Mouse (Mus musculus): ENCODE measurements around the gene Dgki. TPM values are rescaled to one million over a fixed set of nuclear protein-coding genes. Genes with fewer than 3 reads are reported as not detected.

Gene Dgki
- total and polyA plus RNA-seq, 3 experiments, result not detected

DNA sequence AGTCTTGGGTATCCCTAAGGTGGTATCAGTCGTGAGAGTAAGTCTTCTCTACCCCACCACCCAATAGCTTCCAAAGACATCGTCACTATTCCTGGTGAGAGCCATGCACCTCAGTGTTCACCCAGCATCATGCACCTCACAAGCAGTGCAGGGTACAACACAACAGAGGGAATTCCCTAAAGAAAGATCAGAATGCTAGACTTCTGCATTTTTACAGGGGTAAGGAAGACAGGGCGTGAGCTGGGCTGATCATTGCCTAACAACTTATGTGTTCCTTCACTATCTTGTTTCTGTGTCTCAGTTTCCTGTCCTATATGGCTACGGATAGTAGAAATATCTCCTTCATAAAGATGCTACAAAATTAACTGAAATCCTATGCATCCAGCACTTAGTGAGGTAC, 13.8 kb downstream of the Dgki start:
- no peak for TF ChIP-seq HCFC1 (IDR thresholded peaks at IDR 0.05; ENCODE audit: low read depth, low read length)
- no peak for TF ChIP-seq UBTF (IDR thresholded peaks at IDR 0.05; ENCODE audit: borderline replicate concordance, insufficient read depth, low read depth, low read length)
- TF ChIP-seq MYB (IDR thresholded peaks at IDR 0.05; ENCODE audit: low read depth, low read length), result no peak
- no peak for TF ChIP-seq RCOR1 (IDR thresholded peaks at IDR 0.05; ENCODE audit: low read depth, low read length)
- no peak for TF ChIP-seq JUND (IDR thresholded peaks at IDR 0.05; ENCODE audit: low read depth, low read length)
- no peak for TF ChIP-seq TBP (IDR thresholded peaks at IDR 0.05; ENCODE audit: low read depth, low read length)
- no peak for TF ChIP-seq ZMIZ1 (IDR thresholded peaks at IDR 0.05; ENCODE audit: low read depth, low read length)
- TF ChIP-seq POLR2A (IDR thresholded peaks at IDR 0.05; ENCODE audit: control insufficient read depth in 1 of 2, insufficient read depth in 1 of 2, low read depth in 1 of 2, low read length in 2 of 2, poor library complexity in 1 of 2), result no peak
- no peak for TF ChIP-seq USF1 (IDR thresholded peaks at IDR 0.05; ENCODE audit: low read depth, low read length)
- TF ChIP-seq USF2 (IDR thresholded peaks at IDR 0.05; ENCODE audit: borderline replicate concordance in 1 of 2, insufficient read depth in 1 of 2, low read depth in 1 of 2, low read length in 2 of 2), result no peak
- TF ChIP-seq BHLHE40 (IDR thresholded peaks at IDR 0.05; ENCODE audit: borderline replicate concordance, low read depth, low read length), result no peak
- TF ChIP-seq MYC (IDR thresholded peaks at IDR 0.05; ENCODE audit: low read depth, low read length), result no peak
- TF ChIP-seq TAL1 (IDR thresholded peaks at IDR 0.05; ENCODE audit: low read length), result no peak
- no peak for TF ChIP-seq MAFK (IDR thresholded peaks at IDR 0.05; ENCODE audit: borderline replicate concordance, low read depth, low read length)
- no peak for TF ChIP-seq CTCF (IDR thresholded peaks at IDR 0.05 in 2 of 3, conservative IDR thresholded peaks at IDR 0.05 in 1 of 3; ENCODE audit: control insufficient read depth in 1 of 3, insufficient read depth in 1 of 3, low read depth in 2 of 3, low read length in 3 of 3, poor library complexity in 1 of 3, severe bottlenecking in 1 of 3)
- TF ChIP-seq MAZ (IDR thresholded peaks at IDR 0.05; ENCODE audit: low read depth, low read length), result no peak
- H3K9ac ChIP-seq (ENCODE audit: control insufficient read depth, low read depth, low read length, poor library complexity, severe bottlenecking), result no peak overlapping the region
- H3K9me3 ChIP-seq (replicated peaks; ENCODE audit: insufficient read depth, low read length), result no peaks in the 10 kb centered on the region
- no peak for DNase-seq (ENCODE audit: low read depth, low spot score)
- no peak overlapping the region for H3K4me3 ChIP-seq (ENCODE audit: control insufficient read depth in 1 of 2, insufficient read depth in 1 of 2, low read depth in 2 of 2, low read length in 2 of 2)
- no peaks in the 10 kb centered on the region for H3K36me3 ChIP-seq (ENCODE audit: control insufficient read depth in 1 of 2, insufficient read depth in 2 of 2, low read length in 2 of 2)
- no peaks in the 10 kb centered on the region for H3K79me2 ChIP-seq (ENCODE audit: control insufficient read depth, insufficient read depth, low read length, poor library complexity)
- no peaks in the 10 kb centered on the region for H3K27me3 ChIP-seq (ENCODE audit: control insufficient read depth in 1 of 2, insufficient read depth in 2 of 2, low read length in 2 of 2)
- H3K27ac ChIP-seq (ENCODE audit: control insufficient read depth, low read depth, low read length), result no peak overlapping the region
- no peaks in the 10 kb centered on the region for H3K4me1 ChIP-seq (ENCODE audit: control insufficient read depth in 1 of 2, insufficient read depth in 2 of 2, low read length in 2 of 2)

DNA sequence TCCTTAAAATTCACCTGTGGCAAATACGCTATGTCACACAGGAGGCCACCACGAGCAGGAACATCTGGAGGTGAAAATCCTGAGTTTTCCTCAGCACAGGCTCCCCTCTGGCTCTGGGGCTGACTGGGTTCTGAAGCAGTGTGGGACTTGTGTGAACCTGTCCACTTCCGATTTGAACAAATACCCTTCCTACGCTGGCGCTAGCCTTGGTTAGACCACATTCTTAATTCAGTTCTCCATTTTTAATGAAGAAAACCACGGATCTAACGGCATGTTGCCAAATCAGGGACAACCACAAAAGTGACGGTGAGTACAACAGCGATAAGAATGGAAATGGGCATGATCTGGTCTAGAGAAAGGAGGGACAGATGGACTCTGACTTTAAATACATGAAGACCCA, 15.1 kb downstream of the Dgki start:
- no peak for TF ChIP-seq CHD2 (IDR thresholded peaks at IDR 0.05; ENCODE audit: low read length)
- no peak for TF ChIP-seq ZC3H11A (IDR thresholded peaks at IDR 0.05; ENCODE audit: low read depth, low read length)
- TF ChIP-seq TCF12 (IDR thresholded peaks at IDR 0.05; ENCODE audit: low read depth, low read length), result no peak
- TF ChIP-seq MAZ (IDR thresholded peaks at IDR 0.05; ENCODE audit: low read depth, low read length), result no peak
- no peak for TF ChIP-seq EP300 (IDR thresholded peaks at IDR 0.05; ENCODE audit: low read depth in 1 of 2, low read length in 2 of 2)
- no peak for TF ChIP-seq GATA1 (IDR thresholded peaks at IDR 0.05; ENCODE audit: low read depth, low read length)
- TF ChIP-seq MYB (IDR thresholded peaks at IDR 0.05; ENCODE audit: low read depth, low read length), result no peak
- TF ChIP-seq POLR2AphosphoS5 (IDR thresholded peaks at IDR 0.05; ENCODE audit: borderline replicate concordance, low read depth, low read length), result no peak
- TF ChIP-seq MYC (IDR thresholded peaks at IDR 0.05; ENCODE audit: low read depth, low read length), result no peak
- TF ChIP-seq CTCF (IDR thresholded peaks at IDR 0.05 in 2 of 3, conservative IDR thresholded peaks at IDR 0.05 in 1 of 3; ENCODE audit: control insufficient read depth in 1 of 3, insufficient read depth in 1 of 3, low read depth in 2 of 3, low read length in 3 of 3, poor library complexity in 1 of 3, severe bottlenecking in 1 of 3), result no peak
- TF ChIP-seq MAFK (IDR thresholded peaks at IDR 0.05; ENCODE audit: borderline replicate concordance, low read depth, low read length), result no peak
- TF ChIP-seq KAT2A (conservative IDR thresholded peaks at IDR 0.05; ENCODE audit: low read depth, low read length), result no peak
- no peak for TF ChIP-seq MAX (IDR thresholded peaks at IDR 0.05; ENCODE audit: low read length)
- TF ChIP-seq JUND (IDR thresholded peaks at IDR 0.05; ENCODE audit: low read depth, low read length), result no peak
- TF ChIP-seq ZNF384 (IDR thresholded peaks at IDR 0.05; ENCODE audit: low read depth, low read length), result no peak
- TF ChIP-seq NELFE (IDR thresholded peaks at IDR 0.05; ENCODE audit: low read depth, low read length), result no peak
- TF ChIP-seq ETS1 (IDR thresholded peaks at IDR 0.05; ENCODE audit: low read depth, low read length), result no peak
- no peak for TF ChIP-seq RCOR1 (IDR thresholded peaks at IDR 0.05; ENCODE audit: low read depth, low read length)
- no peak for TF ChIP-seq POLR2A (IDR thresholded peaks at IDR 0.05; ENCODE audit: control insufficient read depth in 1 of 2, insufficient read depth in 1 of 2, low read depth in 1 of 2, low read length in 2 of 2, poor library complexity in 1 of 2)
- H3K9me3 ChIP-seq (replicated peaks; ENCODE audit: insufficient read depth, low read length), result no peaks in the 10 kb centered on the region
- H3K27ac ChIP-seq (ENCODE audit: control insufficient read depth, low read depth, low read length), result no peak overlapping the region
- no peaks in the 10 kb centered on the region for H3K4me1 ChIP-seq (ENCODE audit: control insufficient read depth in 1 of 2, insufficient read depth in 2 of 2, low read length in 2 of 2)
- no peaks in the 10 kb centered on the region for H3K27me3 ChIP-seq (ENCODE audit: control insufficient read depth in 1 of 2, insufficient read depth in 2 of 2, low read length in 2 of 2)
- no peak overlapping the region for H3K4me3 ChIP-seq (ENCODE audit: control insufficient read depth in 1 of 2, insufficient read depth in 1 of 2, low read depth in 2 of 2, low read length in 2 of 2)
- H3K9ac ChIP-seq (ENCODE audit: control insufficient read depth, low read depth, low read length, poor library complexity, severe bottlenecking), result no peak overlapping the region
- no peak for DNase-seq (ENCODE audit: low read depth, low spot score)
- H3K36me3 ChIP-seq (ENCODE audit: control insufficient read depth in 1 of 2, insufficient read depth in 2 of 2, low read length in 2 of 2), result no peaks in the 10 kb centered on the region
- H3K79me2 ChIP-seq (ENCODE audit: control insufficient read depth, insufficient read depth, low read length, poor library complexity), result no peaks in the 10 kb centered on the region
